Mouse (Mus musculus): ENCODE measurements around the gene Ambra1.

DNA sequence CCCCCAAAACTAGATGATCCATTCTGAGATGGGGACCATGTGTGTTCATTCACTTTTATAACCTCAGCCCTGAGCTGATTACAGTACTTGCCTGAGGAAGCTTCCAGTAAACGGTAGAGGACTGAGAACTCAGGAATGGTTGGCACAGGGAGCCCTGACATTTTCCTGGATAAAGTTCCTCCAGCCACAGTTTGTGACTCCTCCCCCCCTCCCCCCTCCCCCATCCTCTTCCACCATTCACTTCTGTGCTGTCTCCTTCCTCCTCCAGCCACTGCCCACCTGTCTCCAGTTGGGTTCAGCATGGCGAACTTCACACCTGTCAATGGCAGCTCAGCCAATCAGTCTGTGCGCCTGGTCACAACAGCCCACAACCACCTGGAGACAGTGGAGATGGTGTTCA is 197.0 kb downstream of the Ambra1 start, which contains the start of gene Chrm4:
- TF ChIP-seq POLR2A (IDR thresholded peaks at IDR 0.05; ENCODE audit: insufficient read length, low read depth) (no peak), E2F4 (IDR thresholded peaks at IDR 0.05; ENCODE audit: insufficient read depth) (no peak), TCF12 (IDR thresholded peaks at IDR 0.05; ENCODE audit: insufficient read depth, poor library complexity, severe bottlenecking) (no peak), CEBPB (IDR thresholded peaks at IDR 0.05; ENCODE audit: insufficient read depth, poor library complexity, severe bottlenecking) (no peak), MAX (IDR thresholded peaks at IDR 0.05; ENCODE audit: low read depth) (no peak)

All from myocyte (in vitro differentiated cells).